Mouse (Mus musculus) mouse trophoblast stem cell (cell line): ENCODE results near the gene Neto2.
"Not testable (repeated sequence)": the region's sequence is repeated elsewhere in the genome, so short reads cannot be mapped to it uniquely, and the experiment has no call there.

Experiments
- in situ Hi-C, 2 experiments: fragments of 300-500 bp; cut with MseI, MboI; formaldehyde crosslinking; loops; 2 replicates in 1 of 2; 3 replicates in 1 of 2; pipeline ENCODE4 v1.15.1; 2025

Gene Neto2

DNA sequence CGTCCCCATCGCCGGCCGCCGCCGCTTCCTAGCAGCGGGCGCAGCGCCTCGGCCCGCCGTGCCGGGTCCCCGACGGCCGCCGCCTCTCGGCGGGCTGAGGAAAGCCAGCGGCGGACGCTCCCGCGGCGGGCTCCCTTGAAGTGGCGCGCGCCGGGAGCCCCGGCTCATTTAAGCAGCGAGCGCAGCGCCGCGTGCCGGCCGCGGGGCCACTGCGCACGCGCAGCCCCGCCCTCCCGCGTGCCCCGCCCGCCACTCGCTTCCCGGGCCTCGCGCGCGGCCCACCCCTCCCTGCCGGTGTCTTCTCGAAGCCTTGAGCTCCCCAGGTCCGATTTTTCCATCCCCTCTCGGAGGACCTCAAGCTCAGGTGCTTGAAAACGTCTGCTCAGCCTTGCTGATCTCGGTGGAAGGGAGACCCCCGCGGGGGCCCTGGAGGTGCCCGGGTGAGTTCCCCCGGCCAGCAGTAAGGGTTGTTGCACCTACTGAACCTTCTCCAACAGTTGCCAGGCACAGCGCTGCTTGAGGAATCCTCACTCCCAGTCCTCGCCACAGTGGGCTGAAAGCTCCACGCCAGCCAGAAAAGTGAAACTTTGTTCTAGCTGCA lies at the start of gene Neto2:
TSS of gene Neto2 (minus strand) at position 174 of the 601 bp plus-strand sequence.
- in situ Hi-C loops: no loop called here

DNA sequence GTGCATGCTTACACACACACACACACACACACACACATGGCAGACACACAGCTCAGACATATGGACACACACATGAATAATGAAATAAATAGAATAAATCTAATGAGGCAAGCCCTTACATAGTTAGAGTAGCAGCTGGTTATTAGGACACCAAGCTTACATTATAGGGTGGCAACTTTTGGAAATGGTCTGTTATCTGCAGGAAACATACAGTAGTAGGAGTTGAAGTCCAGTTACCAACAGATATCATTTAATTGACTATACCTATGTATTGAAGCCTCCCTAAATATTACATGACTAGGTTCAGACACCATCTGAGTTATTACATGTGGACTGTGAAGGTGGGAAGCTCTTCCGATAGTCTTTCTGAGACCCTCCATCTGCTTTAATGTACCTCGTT lies 44.3 kb upstream of the Neto2 start:
- in situ Hi-C loops: no loop called here

DNA sequence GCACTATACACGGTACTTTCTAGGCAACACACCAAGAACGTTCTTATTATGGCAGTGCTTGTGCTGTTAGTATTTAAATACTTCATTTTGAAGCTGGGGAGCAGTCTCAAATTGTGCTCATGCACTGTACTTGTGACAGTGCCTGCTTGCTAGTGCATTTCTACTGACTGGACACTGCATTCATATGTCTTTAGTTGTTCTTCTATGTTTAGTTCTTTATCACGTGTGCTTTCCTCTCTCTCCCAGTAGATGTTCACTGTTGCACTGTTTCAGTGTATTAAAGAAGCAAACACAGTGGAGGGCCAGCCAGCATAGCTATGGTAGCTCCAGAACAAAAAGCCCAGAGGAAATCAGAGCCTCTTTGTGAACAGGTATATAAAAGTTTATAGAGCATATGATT lies 29.8 kb upstream of the Neto2 start:
- in situ Hi-C loops: no loop called here

- in situ Hi-C loops: no loop called here
These were observed 16.5 kb upstream of the Neto2 start for GRCm38 (mm10) chr8:85717271-85717670.

DNA sequence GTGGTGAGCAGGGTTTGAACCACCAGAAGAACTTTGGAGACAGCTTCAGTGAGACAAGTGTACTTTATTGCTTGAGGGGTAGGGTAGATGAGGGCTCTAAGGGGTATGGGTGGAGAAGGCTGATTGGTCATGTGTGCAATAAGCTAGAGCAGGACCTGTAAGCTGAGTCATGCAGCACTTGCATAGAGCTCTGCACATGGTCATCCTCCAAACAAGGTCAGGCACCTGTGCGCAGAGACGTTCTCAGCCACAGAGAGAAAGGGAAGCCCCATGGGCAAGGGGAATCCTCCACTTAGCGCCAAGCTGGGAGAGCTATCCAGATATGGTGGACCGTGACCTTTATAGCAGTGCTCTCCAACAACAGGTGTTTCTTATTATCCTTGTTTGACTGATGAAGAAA lies 16.0 kb upstream of the Neto2 start:
- in situ Hi-C loops: no loop called here

DNA sequence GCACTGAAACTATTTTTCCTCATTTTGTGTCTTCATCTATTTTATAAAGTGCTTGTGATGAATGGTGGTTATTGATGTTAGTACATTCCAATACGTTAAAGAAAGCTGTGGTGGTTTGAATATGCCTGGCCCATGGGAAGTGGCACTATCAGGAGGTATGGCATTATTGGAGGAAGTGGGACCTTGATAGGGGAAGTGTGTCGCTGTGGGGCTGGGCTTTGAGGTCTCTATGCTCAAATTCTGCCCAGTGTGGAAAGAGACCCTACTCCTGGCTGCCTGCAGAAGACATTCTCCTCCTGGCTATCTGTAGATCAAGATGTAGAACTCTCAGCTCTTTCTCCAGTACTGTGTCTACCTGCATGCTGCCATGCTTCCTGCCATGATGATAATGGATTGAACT lies 6.3 kb upstream of the Neto2 start:
- in situ Hi-C loops: no loop called here

- in situ Hi-C loops: no loop called here
These were observed 498 bp downstream of the Neto2 start for GRCm38 (mm10) chr8:85700101-85700750.

DNA sequence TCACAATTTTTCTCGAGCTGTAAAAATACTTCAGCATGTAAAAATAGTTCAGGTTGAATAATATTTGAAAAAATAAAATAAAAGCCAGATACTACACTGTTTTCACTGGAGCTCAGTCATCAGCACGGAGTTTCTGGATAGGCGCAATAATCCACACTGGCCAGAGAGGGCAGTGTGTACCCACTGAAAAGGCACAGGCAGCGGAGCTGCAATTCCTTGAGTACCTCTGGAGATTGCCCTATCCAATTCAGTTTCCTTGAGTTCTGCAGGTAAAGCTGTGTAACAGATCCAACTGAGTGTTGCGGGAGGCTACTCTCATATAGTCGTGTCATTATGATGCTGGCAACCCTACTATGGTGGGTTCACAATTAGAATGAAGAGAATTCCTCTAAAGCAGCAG lies 1.7 kb downstream of the Neto2 start:
- in situ Hi-C loops: loop anchor here (10.0 to 25.0 kb wide), 2 partner anchors 886 to 888 kb away; partner anchors contain the start of gene Abcc12 (in 2 of the 2)

- in situ Hi-C loops: loop anchor here (5.0 to 10.0 kb wide), 3 partner anchors 60 to 210 kb away; no protein-coding TSS in a partner anchor
These were observed 35.6 kb downstream of the Neto2 start for GRCm38 (mm10) chr8:85665146-85665545.

DNA sequence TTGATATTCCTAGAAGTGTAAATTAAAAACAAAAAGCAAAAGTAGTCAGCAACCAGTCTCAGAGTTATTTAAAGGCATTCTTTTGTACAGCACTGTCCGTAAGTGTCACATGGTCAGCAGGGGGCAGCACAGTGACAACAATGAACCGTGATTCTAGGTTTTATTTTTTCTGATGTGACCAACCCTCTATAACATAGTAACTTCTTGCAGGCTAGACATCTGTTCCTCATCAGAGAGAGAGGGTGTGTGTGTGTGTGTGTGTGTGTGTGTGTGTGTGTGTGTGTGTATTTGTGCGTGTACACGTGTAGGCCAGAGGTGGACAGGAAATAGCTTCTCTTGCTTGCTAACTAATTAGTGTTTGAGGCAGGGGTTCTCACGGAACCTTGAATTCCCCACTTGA lies 38.7 kb downstream of the Neto2 start:
- in situ Hi-C loops: loop anchor here in 1 of 2 experiments (10.0 kb wide), 2 partner anchors 57 to 207 kb away; no protein-coding TSS in a partner anchor

DNA sequence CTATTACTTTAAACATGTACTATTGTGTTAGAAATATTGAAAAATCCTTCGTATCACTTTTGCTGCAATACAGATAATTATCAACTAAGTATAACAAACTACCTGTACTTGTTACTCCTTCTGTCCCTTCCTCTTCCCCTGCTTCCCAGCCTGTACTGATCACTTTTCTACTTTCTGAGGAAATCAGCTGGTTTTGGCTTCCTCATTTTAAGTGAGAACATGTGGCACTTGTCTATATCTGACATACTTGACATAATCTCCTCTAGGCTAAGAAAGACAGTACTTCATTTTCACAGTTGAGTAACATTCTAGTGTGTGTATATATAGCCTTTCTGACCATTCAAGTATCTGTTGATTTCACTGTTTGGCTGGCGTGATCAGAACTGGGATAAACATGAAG lies 49.5 kb downstream of the Neto2 start:
- in situ Hi-C loops: no loop called here

DNA sequence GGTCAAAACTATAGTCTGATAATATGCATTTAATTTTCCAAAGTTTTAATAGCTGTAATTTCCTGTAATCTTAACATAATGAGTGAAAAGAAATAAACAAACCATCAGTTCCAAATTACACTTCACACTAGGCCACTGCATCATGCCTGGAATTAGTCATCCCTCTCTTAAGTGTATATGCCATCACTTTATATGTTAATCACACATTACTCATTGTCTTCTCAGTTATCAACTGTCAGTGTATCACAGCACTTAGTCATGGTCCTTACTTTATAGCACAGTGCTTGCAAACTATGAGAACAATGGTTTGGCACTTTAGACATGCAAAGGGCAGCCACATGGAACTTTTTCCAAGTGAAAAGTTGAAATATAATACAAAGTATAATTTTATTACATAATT lies 52.2 kb downstream of the Neto2 start:
- in situ Hi-C loops: no loop called here

GRCm38 (mm10) chr8:85644921-85645665 lies 55.6 kb downstream of the Neto2 start:
- in situ Hi-C loops: no loop called here

DNA sequence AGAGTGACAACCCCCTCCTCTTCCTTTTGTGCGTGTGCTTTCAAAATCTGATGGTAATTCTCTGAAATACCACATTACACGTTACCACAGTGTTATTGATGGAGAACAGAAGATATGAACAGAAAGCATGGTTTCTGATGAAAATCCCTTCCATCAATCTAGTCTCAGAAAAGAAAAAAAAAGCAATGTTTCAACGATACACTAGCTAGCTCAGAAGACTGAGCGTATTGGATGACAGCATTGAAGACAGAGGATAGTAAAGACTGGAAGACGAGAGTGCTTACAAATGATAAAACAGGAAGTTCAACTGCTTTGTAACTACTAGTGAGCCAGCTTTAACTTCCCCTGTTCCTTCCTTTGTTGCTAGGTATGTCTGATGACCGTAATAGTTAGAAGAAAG lies 76.3 kb downstream of the Neto2 start:
- in situ Hi-C loops: no loop called here

DNA sequence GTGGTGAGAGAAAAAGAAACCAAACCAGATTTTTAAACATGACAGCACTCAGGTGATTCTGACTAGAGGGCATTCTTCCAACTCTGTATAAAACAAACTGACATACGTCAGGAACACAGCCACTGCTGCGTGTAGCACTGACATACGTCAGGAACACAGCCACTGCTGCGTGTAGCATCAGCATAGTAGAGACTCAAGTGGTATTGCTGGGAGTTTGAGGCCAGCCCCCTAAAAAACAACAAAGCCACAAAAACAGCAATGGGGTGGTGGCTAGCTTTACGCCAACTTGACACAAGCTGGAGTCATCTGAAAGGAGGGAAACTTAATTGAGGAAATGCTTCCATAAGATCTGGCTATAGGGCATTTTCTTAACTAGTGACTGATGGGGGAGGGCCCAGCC lies 77.5 kb downstream of the Neto2 start:
- in situ Hi-C loops: no loop called here

DNA sequence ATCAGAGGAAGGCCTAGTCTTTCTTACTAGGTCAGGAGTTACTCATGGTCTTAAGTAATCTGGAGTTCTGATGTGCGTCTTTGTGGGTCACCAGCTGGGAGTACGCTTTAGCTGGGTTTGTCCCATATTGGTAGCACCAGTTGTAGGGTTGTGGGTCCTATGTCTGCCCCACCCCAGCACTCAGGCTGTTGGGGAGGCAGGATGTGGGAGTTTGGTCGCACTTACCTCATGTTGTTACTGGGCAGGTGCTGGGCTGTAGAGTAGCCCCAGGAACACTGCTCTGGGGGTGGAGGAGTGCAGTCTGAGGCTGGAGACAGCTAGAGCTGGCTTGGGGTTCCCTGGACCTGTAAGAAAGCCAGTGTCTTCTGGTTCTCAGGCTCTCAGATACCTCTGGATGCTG lies 81.9 kb downstream of the Neto2 start:
- in situ Hi-C loops: no loop called here

- in situ Hi-C loops: not testable (repeated sequence)
These were observed 83.6 kb downstream of the Neto2 start for GRCm38 (mm10) chr8:85617125-85617524.

DNA sequence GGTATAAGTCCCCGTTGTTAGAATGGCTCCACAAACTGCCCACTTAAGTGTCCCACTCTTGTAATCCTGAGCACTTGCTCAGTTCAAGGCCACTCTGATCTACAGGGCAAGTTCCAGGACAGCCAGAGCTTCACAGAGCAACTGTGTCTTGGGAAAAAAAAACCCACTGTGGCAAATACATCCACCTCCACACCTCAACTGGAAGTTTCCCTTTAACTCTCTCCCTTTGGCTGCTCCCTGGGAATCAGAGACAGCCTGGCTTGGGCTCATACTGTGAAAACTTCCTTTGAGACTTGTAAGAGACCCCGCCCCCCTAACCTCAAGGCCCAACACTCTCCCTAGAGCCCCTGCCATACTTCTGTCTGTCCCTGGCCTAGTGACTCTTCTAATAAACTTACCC lies 91.9 kb downstream of the Neto2 start:
- in situ Hi-C loops: loop anchor here in 1 of 2 experiments (10.0 kb wide), 1 partner anchor 56 kb away; no protein-coding TSS in a partner anchor

DNA sequence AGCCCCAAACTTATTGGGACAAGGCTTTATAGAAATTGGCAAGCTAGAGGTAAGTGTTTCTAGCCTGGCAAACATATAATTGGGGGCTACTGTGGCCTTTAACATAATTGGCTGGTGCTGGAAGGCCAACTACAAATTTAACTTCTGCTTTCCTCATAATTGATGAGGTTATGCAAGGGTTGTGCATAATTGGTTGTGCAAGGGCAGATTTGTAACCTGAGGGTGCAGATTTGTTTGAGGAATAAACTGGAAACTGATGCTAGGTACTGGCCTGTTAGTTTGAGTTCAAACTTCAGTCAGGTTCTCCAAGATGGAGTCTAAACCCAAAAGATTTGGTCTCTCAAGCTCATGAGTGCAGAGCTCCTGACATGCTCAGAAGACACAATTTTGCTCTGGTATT lies 92.9 kb downstream of the Neto2 start:
- in situ Hi-C loops: loop anchor here in 1 of 2 experiments (10.0 kb wide), 1 partner anchor 57 kb away; no protein-coding TSS in a partner anchor

GRCm38 (mm10) chr8:85606974-85607373 lies 93.8 kb downstream of the Neto2 start:
- in situ Hi-C loops: loop anchor here in 1 of 2 experiments (10.0 kb wide), 1 partner anchor 58 kb away; no protein-coding TSS in a partner anchor

- in situ Hi-C loops: loop anchor here in 1 of 2 experiments (10.0 kb wide), 1 partner anchor 58 kb away; no protein-coding TSS in a partner anchor
These were observed 94.2 kb downstream of the Neto2 start for GRCm38 (mm10) chr8:85606561-85606960.

DNA sequence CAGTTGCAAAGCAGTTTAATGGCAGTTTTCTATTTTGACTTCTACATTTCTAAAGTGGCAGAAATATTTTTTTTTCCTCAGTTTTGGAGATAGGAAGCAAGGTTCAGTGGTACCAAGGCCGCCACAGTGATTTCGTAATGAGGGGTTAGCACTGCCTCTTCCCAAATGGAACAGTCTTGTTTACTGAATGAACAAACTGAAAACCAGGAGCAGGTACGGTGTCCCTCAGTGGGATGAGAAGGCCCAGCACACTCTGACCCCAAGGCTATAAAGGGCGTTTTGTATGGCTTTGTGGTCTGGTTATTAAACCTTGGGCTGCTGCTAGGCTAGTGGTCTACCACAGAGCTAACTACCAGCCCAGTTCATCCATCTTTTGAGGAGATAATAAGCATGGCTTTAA lies 96.5 kb downstream of the Neto2 start:
- in situ Hi-C loops: loop anchor here (5.0 to 10.0 kb wide), 2 partner anchors 61 to 63 kb away; no protein-coding TSS in a partner anchor
